Mouse (Mus musculus) kidney, adult 2 months (tissue): ENCODE data around the gene Snx9. TPM values are rescaled to one million over a fixed set of nuclear protein-coding genes. Genes with fewer than 3 reads are reported as not detected.

ENCODE experiments used
- DNase-seq: peaks from one replicate; pipeline ENCODE4 v3.0.0; 2021
- H3K27ac ChIP-seq: fragments of 200-500 bp; 2 replicates; pipeline ENCODE4 v1.5.1; 2012; ENCODE audit warnings: low read depth, low read length, control low read depth, inconsistent platforms; ENCODE audit not compliant: insufficient read depth
- H3K27me3 ChIP-seq: fragments of 200-500 bp; replicated peaks from 2 replicates; pipeline ENCODE4 v1.6.1; 2012; ENCODE audit warnings: mild to moderate bottlenecking, moderate library complexity, low read length, inconsistent platforms; ENCODE audit not compliant: control insufficient read depth, insufficient read depth
- H3K36me3 ChIP-seq: fragments of 200-500 bp; 2 replicates; pipeline ENCODE4 v1.6.1; 2012; ENCODE audit warnings: mild to moderate bottlenecking, moderate library complexity, low read length, inconsistent platforms; ENCODE audit not compliant: control insufficient read depth, insufficient read depth
- H3K4me1 ChIP-seq: fragments of 200-500 bp; 2 replicates; pipeline ENCODE4 v1.6.1; 2011; ENCODE audit warnings: low read length; ENCODE audit not compliant: control insufficient read depth, insufficient read depth
- H3K4me3 ChIP-seq: fragments of 200-500 bp; 2 replicates; pipeline ENCODE4 v1.5.1; 2011; ENCODE audit warnings: mild to moderate bottlenecking, low read depth, low read length, control low read depth; ENCODE audit not compliant: insufficient read depth
- CTCF ChIP-seq: fragments of 200-500 bp; conservative IDR thresholded peaks from 2 replicates; pipeline ENCODE4 v1.5.1; 2011; ENCODE audit warnings: low read depth, mild to moderate bottlenecking, control low read depth, low read length, moderate library complexity, mixed read lengths; ENCODE audit not compliant: insufficient read depth, insufficient read length
- POLR2A ChIP-seq: fragments of 200-500 bp; IDR thresholded peaks from one replicate; pipeline ENCODE4 v1.6.1; 2011; ENCODE audit warnings: low read depth, low read length, control low read depth
- WGBS: fragments of 180-500 bp; shearing (Covaris S2); methylation state at CpG from one replicate; pipeline ENCODE4 v1.1.7; 2018; 5-methylcytosine and 5-hydroxymethylcytosine counted together
- polyA plus RNA-seq: library from polyadenylated mRNA; depleted of rRNA; stranded (reverse); fragments of >200 nt; gene quantifications from 2 replicates; pipeline ENCODE4 v1.2.3, GENCODE M21; 2012

Gene Snx9
- polyA plus RNA-seq, 1 experiment, result 56.6 TPM

GRCm38 (mm10) chr17:5798221-5798801 is 42.8 kb upstream of the Snx9 start:
- Histone ChIP-seq H3K27ac (no peak overlapping the region), H3K27me3 (no peaks in the 10 kb centered on the region), H3K4me1 (peaks cover 22% of the 10 kb centered on the region), H3K4me3 (no peak overlapping the region), H3K36me3 (no peaks in the 10 kb centered on the region)
- peak; percentile 36 for DNase-seq
- no peak for TF ChIP-seq CTCF
- TF ChIP-seq POLR2A, result no peak
- 51% methylated on average over 13 of the region's 13 CpGs for WGBS

DNA sequence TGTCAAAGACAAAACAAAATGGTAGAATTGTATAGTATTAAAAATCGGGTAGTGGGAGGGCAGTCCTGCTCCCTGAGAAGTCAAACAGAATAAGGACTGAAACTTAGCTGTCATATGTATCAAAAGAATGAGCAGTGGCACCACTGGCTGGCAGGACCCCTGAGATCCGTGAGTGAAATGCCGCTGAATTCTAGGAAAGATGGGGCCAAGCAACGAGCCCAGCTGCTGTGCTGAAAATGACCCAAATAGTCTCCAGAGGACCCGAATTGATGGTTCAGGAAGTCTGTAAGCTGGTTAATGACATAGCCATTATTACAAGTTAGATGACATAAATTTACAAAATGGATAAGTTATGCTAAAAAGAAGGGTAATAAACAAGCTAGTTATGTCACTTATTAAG is 42.2 kb upstream of the Snx9 start:
- Histone ChIP-seq H3K27me3 (no peaks in the 10 kb centered on the region), H3K4me1 (peaks cover 22% of the 10 kb centered on the region), H3K36me3 (no peaks in the 10 kb centered on the region), H3K4me3 (no peak overlapping the region), H3K27ac (no peak overlapping the region)
- TF ChIP-seq POLR2A (no peak), CTCF (no peak)
- DNase-seq, result no peak
- 75% methylated on average over 5 of the region's 5 CpGs for WGBS

GRCm38 (mm10) chr17:5799396-5800021 is 41.6 kb upstream of the Snx9 start:
- no peaks in the 10 kb centered on the region for H3K36me3 ChIP-seq
- H3K27me3 ChIP-seq, result no peaks in the 10 kb centered on the region
- peaks cover 23% of the 10 kb centered on the region for H3K4me1 ChIP-seq
- H3K4me3 ChIP-seq, result no peak overlapping the region
- no peak overlapping the region for H3K27ac ChIP-seq
- peak; percentile 43 for DNase-seq
- 77% methylated on average over 17 of the region's 17 CpGs for WGBS
- TF ChIP-seq POLR2A (no peak), CTCF (no peak)

DNA sequence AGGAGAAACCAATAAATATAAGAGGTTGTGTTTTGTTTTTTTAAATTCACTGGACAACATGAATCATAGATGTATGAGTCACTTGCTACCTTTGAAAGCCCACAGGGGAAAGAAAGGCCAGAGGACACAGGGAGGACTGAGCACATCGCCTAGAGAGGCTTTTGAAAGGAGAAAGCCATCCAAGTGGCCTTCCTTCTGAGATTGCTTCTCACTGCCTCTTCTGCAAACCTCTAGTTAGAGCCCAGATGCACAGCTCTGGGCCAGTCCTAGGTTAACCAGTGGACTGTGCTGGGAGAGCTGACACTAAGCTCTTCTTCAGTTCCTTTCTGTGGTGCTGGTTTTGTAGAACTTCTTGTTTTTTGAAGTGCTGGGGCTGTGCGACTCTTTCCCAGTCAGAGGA is 40.9 kb upstream of the Snx9 start:
- no peak for TF ChIP-seq POLR2A
- H3K27ac ChIP-seq, result no peak overlapping the region
- DNase-seq, result no peak
- peaks cover 27% of the 10 kb centered on the region for H3K4me1 ChIP-seq
- no peaks in the 10 kb centered on the region for H3K27me3 ChIP-seq
- H3K36me3 ChIP-seq, result no peaks in the 10 kb centered on the region
- 75% methylated on average over 2 of the region's 2 CpGs for WGBS
- H3K4me3 ChIP-seq, result no peak overlapping the region

DNA sequence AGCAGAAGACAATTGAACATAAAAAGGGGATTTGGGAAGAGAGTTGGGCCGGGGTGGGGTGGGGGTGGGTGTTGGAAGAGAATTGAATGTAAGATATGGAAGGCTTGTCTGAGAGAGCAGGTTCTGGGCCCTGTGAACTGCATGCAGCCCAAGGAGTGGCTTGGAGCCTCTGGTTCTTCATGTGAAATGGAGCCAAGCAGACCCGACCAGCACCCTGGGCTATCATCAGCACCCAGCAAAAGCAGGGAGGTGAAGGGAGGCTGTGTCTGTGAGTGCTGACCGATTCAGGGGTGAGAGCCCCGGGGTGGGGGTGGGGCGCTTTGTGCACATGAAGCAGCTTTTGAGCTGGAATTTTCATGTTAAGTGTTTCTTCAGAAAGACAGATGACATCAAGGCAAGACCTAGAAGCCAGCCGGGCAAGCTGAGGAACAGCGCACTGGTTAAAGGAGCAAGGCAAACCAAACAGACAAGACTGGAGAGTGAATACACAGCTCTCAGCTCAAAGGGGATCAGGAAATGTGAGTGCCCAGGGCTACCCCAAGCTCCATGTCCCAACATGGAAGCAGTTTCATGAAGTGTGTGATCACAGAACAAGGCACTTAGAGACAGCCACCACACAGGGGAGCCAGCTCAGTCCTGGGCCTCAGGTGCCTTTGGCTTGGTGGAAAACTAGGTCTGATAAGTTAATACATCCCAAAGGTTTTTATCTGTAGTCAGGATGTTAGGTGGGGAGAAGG is 40.1 kb upstream of the Snx9 start:
- 85% methylated on average over 7 of the region's 7 CpGs for WGBS
- H3K27me3 ChIP-seq, result no peaks in the 10 kb centered on the region
- peaks cover 26% of the 10 kb centered on the region for H3K4me1 ChIP-seq
- no peak overlapping the region for H3K27ac ChIP-seq
- no peak overlapping the region for H3K4me3 ChIP-seq
- TF ChIP-seq POLR2A (no peak), CTCF (no peak)
- no peaks in the 10 kb centered on the region for H3K36me3 ChIP-seq
- no peak for DNase-seq

DNA sequence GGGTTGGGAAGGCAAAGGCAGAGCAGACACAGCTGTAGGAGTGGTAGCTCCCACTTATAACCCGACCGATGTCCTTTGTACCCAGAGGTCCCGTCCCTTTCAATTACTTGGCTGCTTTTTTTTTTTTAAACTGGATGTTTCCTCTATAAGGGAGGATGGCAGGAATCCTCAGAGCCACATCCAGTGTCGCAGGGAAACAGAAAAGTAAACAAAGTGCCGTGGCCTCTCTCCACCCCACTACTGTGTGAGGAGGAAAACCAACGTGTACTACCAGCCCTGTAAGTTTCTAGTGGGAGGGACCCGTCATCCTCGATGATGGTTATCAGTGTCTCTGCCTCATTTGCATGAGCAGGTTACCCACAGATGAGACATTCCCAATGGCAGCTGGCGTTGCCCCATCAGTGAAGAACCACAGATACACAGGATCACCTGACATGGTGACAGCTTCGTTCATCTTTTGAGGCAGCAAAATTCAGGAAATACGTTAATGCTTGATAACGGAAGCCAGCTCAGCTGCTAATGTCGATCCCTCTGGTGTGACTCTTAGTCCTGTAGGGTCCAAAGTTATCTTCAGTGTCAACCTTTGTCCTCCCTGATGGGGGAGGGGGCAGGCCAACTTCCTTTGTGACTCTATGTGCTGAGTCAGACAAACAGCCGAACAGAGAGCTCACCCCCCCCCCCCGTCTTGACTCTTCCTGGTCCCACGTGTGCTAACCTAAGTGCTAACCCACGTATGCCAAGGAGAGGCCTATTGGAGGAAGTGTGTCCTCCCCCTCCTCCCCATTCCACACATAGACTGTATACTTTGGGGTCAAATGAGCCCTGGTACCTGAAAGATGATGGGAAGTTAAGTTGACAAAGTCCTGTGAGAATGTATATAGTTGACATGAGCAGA is 39.1 kb upstream of the Snx9 start:
- TF ChIP-seq POLR2A (no peak), CTCF (no peak)
- Histone ChIP-seq H3K27ac (no peak overlapping the region), H3K36me3 (no peaks in the 10 kb centered on the region), H3K4me1 (peaks cover 25% of the 10 kb centered on the region), H3K27me3 (no peaks in the 10 kb centered on the region), H3K4me3 (no peak overlapping the region)
- 43% methylated on average over 17 of the region's 17 CpGs for WGBS
- peak; percentile 77 for DNase-seq

GRCm38 (mm10) chr17:5802656-5802955 is 38.5 kb upstream of the Snx9 start:
- no peak for DNase-seq
- no peaks in the 10 kb centered on the region for H3K27me3 ChIP-seq
- peaks cover 24% of the 10 kb centered on the region for H3K4me1 ChIP-seq
- H3K36me3 ChIP-seq, result no peaks in the 10 kb centered on the region
- TF ChIP-seq POLR2A (no peak), CTCF (no peak)
- no peak overlapping the region for H3K4me3 ChIP-seq
- no peak overlapping the region for H3K27ac ChIP-seq
- 82% methylated on average over 5 of the region's 5 CpGs for WGBS
